In genomic region chr12:80691671-80692091, GRCm38 (mm10) we compare ENCODE assay signal across 8 mouse cellular contexts. TPM values are rescaled to one million over a fixed set of nuclear protein-coding genes. Genes with fewer than 3 reads are reported as not detected.
DNase-seq lines count a peak whose midpoint lies in the region; ATAC-seq and TF ChIP-seq lines count a peak whose summit lies in the region.

No protein-coding gene starts in this region.

- no peak for TF ChIP-seq POLR2A in testis, adult 2 months (IDR thresholded peaks at IDR 0.05; ENCODE audit: control insufficient read depth, low read depth, low read length)
- no peak for TF ChIP-seq POLR2A in small intestine, adult 2 months (IDR thresholded peaks at IDR 0.05; ENCODE audit: low read depth, low read length)

- H3K4me3 ChIP-seq in testis, adult 2 months (ENCODE audit: control insufficient read depth, low read depth, low read length): peak overlapping the region; percentile 79
- no peak overlapping the region for H3K4me3 ChIP-seq in hindbrain, embryonic 12.5 days
- H3K4me3 ChIP-seq in limb, embryonic 13.5 days: peak overlapping the region; percentile 46
- peak overlapping the region; percentile 57 for H3K4me3 ChIP-seq in small intestine, adult 2 months (ENCODE audit: low read depth, low read length)

- no peaks in the 10 kb centered on the region for H3K9me3 ChIP-seq in hindbrain, embryonic 12.5 days (replicated peaks)
- no peaks in the 10 kb centered on the region for H3K9me3 ChIP-seq in limb, embryonic 13.5 days

- no peaks in the 10 kb centered on the region for H3K27me3 ChIP-seq in testis, adult 2 months (ENCODE audit: control insufficient read depth, insufficient read depth, low read length)
- H3K27me3 ChIP-seq in hindbrain, embryonic 12.5 days: peaks cover 51% of the 10 kb centered on the region
- H3K27me3 ChIP-seq in limb, embryonic 13.5 days: peaks cover 58% of the 10 kb centered on the region
- H3K27me3 ChIP-seq in small intestine, adult 2 months (ENCODE audit: control insufficient read depth, insufficient read depth, low read length): peaks cover 9% of the 10 kb centered on the region; the same call in 1 of the 2 replicates

- peak overlapping the region; percentile 55 for H3K4me2 ChIP-seq in hindbrain, embryonic 12.5 days (replicated peaks)
- H3K4me2 ChIP-seq in limb, embryonic 13.5 days (replicated peaks): peak overlapping the region; percentile 74

- 14% methylated on average over 12 of the region's 12 CpGs for WGBS in hindbrain, embryonic 12.5 days
- WGBS in limb, embryonic 13.5 days: 10% methylated on average over 12 of the region's 12 CpGs
- 17% methylated on average over 12 of the region's 12 CpGs for WGBS in small intestine, adult 2 months

- H3K9ac ChIP-seq in hindbrain, embryonic 12.5 days: no peak overlapping the region
- H3K9ac ChIP-seq in limb, embryonic 13.5 days: no peak overlapping the region

- TF ChIP-seq CTCF in testis, adult 2 months (IDR thresholded peaks at IDR 0.05; ENCODE audit: control insufficient read depth, insufficient read depth, insufficient replicate concordance, low read depth, low read length): no peak
- TF ChIP-seq CTCF in small intestine, adult 2 months (IDR thresholded peaks at IDR 0.05; ENCODE audit: extremely low read depth, insufficient read length, insufficient replicate concordance, low read depth, low read length): no peak

- DNase-seq in testis, postnatal 10 days (ENCODE audit: low spot score): no peak
- no peak for DNase-seq in thymus, postnatal 36 days
- no peak for DNase-seq in right cerebral cortex, postnatal 36 days (ENCODE audit: low spot score in 2 of 2)

- H3K4me1 ChIP-seq in testis, adult 2 months (ENCODE audit: control insufficient read depth, insufficient read depth, low read length): peaks cover 14% of the 10 kb centered on the region
- H3K4me1 ChIP-seq in hindbrain, embryonic 12.5 days: peaks cover 26% of the 10 kb centered on the region
- peaks cover 22% of the 10 kb centered on the region for H3K4me1 ChIP-seq in limb, embryonic 13.5 days
- peaks cover 12% of the 10 kb centered on the region for H3K4me1 ChIP-seq in small intestine, adult 2 months (ENCODE audit: control insufficient read depth, insufficient read depth, insufficient read length, low read length)

- H3K27ac ChIP-seq in testis, adult 2 months (ENCODE audit: control insufficient read depth, insufficient read depth, low read depth, low read length): no peak overlapping the region
- no peak overlapping the region for H3K27ac ChIP-seq in hindbrain, embryonic 12.5 days
- no peak overlapping the region for H3K27ac ChIP-seq in limb, embryonic 13.5 days
- no peak overlapping the region for H3K27ac ChIP-seq in small intestine, adult 2 months (ENCODE audit: insufficient read depth, low read depth, low read length)

- ATAC-seq in hindbrain, embryonic 12.5 days (ENCODE audit: low FRiP score): no peak
- no peak for ATAC-seq in limb, embryonic 13.5 days (ENCODE audit: low FRiP score, low read depth)
- no peak for ATAC-seq in megakaryocyte, adult 5-6 weeks (ENCODE audit: poor library complexity, severe bottlenecking)

- no peaks in the 10 kb centered on the region for H3K36me3 ChIP-seq in testis, adult 2 months (ENCODE audit: control insufficient read depth, insufficient read depth, low read length)
- no peaks in the 10 kb centered on the region for H3K36me3 ChIP-seq in hindbrain, embryonic 12.5 days
- no peaks in the 10 kb centered on the region for H3K36me3 ChIP-seq in limb, embryonic 13.5 days
- no peaks in the 10 kb centered on the region for H3K36me3 ChIP-seq in small intestine, adult 2 months (ENCODE audit: control insufficient read depth, insufficient read depth, low read length)

RNA-seq across cellular contexts. Expression of gene Plekhd1, which starts 0.7 kb away (rescaled TPM):
- 6.9 and 7.6 TPM in 2 replicates for polyA plus RNA-seq in testis, adult 2 months (2012; rRNA removed)
- polyA plus RNA-seq in hindbrain, embryonic 12.5 days (2016; fragmentation: Nextera tagmentation; extraction: Ambion mirVana): 1.7 and 2.0 TPM in 2 replicates
- 0.10 and 0.11 TPM in 2 replicates for polyA plus RNA-seq in limb, embryonic 13.5 days (2015; fragmentation: Nextera tagmentation; extraction: Ambion mirVana)
- polyA plus RNA-seq in small intestine, adult 2 months (2012; rRNA removed): 0.23 and 0.41 TPM in 2 replicates
- total RNA-seq in megakaryocyte, adult 5-6 weeks (2015): not detected in 2 replicates
- not detected in 2 replicates for total RNA-seq in megakaryocyte, adult 5-6 weeks (2017)

RNA-seq across cellular contexts. Expression of gene Erh, which starts 47.5 kb away (rescaled TPM):
- polyA plus RNA-seq in testis, adult 2 months (2012; rRNA removed): 73.9 and 101 TPM in 2 replicates
- polyA plus RNA-seq in hindbrain, embryonic 12.5 days (2016; fragmentation: Nextera tagmentation; extraction: Ambion mirVana): 259 and 299 TPM in 2 replicates
- polyA plus RNA-seq in limb, embryonic 13.5 days (2015; fragmentation: Nextera tagmentation; extraction: Ambion mirVana): 334 and 368 TPM in 2 replicates
- 8.7 and 9.8 TPM in 2 replicates for polyA plus RNA-seq in small intestine, adult 2 months (2012; rRNA removed)
- total RNA-seq in megakaryocyte, adult 5-6 weeks (2015): 33.8 and 57.1 TPM in 2 replicates
- 25.1 and 30.3 TPM in 2 replicates for total RNA-seq in megakaryocyte, adult 5-6 weeks (2017)

RNA-seq across cellular contexts. Expression of gene Slc39a9, which starts 48.0 kb away (rescaled TPM):
- 10.7 and 12.0 TPM in 2 replicates for polyA plus RNA-seq in testis, adult 2 months (2012; rRNA removed)
- polyA plus RNA-seq in hindbrain, embryonic 12.5 days (2016; fragmentation: Nextera tagmentation; extraction: Ambion mirVana): 29.0 and 30.1 TPM in 2 replicates
- 21.8 and 26.5 TPM in 2 replicates for polyA plus RNA-seq in limb, embryonic 13.5 days (2015; fragmentation: Nextera tagmentation; extraction: Ambion mirVana)
- polyA plus RNA-seq in small intestine, adult 2 months (2012; rRNA removed): 50.2 and 80.9 TPM in 2 replicates
- total RNA-seq in megakaryocyte, adult 5-6 weeks (2015): 24.3 and 24.5 TPM in 2 replicates
- total RNA-seq in megakaryocyte, adult 5-6 weeks (2017): 12.3 and 14.5 TPM in 2 replicates
